Mouse (Mus musculus) heart, adult 2 months (tissue): ENCODE measurements around the gene Olfr522. TPM values are rescaled to one million over a fixed set of nuclear protein-coding genes. Genes with fewer than 3 reads are reported as not detected.
A peak's percentile ranks its signal among the peaks of the same experiment; 100 is the strongest.

Experiments
- DNase-seq, 2 experiments: peaks; one replicate each; pipeline ENCODE4 v3.0.0; 2021
- H3K27ac ChIP-seq: fragments of 200-600 bp; 2 replicates; pipeline ENCODE4 v1.8.1; 2022
- H3K27me3 ChIP-seq: fragments of 200-500 bp; 2 replicates; pipeline ENCODE4 v1.6.1; 2012; ENCODE audit warnings: mild to moderate bottlenecking, low read length, inconsistent platforms, mixed read lengths; ENCODE audit not compliant: control insufficient read depth, insufficient read depth
- H3K36me3 ChIP-seq: fragments of 200-500 bp; 2 replicates; pipeline ENCODE4 v1.6.1; 2012; ENCODE audit warnings: low read length, inconsistent platforms; ENCODE audit not compliant: control insufficient read depth, insufficient read depth
- H3K4me1 ChIP-seq: fragments of 200-500 bp; 2 replicates; pipeline ENCODE4 v1.6.1; 2011; ENCODE audit warnings: low read length; ENCODE audit not compliant: control insufficient read depth, insufficient read depth
- H3K4me3 ChIP-seq: fragments of 200-600 bp; 2 replicates; pipeline ENCODE4 v1.8.1; 2022
- H3K79me2 ChIP-seq: fragments of 200-500 bp; replicated peaks from 2 replicates; pipeline ENCODE4 v1.6.1; 2012; ENCODE audit warnings: mild to moderate bottlenecking, inconsistent platforms, low read length, moderate library complexity, mixed read lengths; ENCODE audit not compliant: control insufficient read depth, insufficient read depth
- H3K9ac ChIP-seq: fragments of 200-500 bp; 2 replicates; pipeline ENCODE4 v1.6.1; 2012; ENCODE audit warnings: low read depth, mild to moderate bottlenecking, control low read depth, inconsistent platforms, low read length, mixed read lengths
- CTCF ChIP-seq: fragments of 200-600 bp; IDR thresholded peaks from 2 replicates; pipeline ENCODE4 v1.8.1; 2022; ENCODE audit warnings: antibody characterized with exemption, mild to moderate bottlenecking, moderate library complexity
- EP300 ChIP-seq: fragments of 200-500 bp; IDR thresholded peaks from 2 replicates; pipeline ENCODE4 v1.6.1; 2011; ENCODE audit warnings: low read depth, low read length, control low read depth; ENCODE audit not compliant: insufficient read depth
- POLR2A ChIP-seq: fragments of 200-500 bp; IDR thresholded peaks from 2 replicates; pipeline ENCODE4 v1.6.1; 2011; ENCODE audit warnings: mild to moderate bottlenecking, low read depth, low read length, control low read depth; ENCODE audit not compliant: insufficient read depth
- WGBS: fragments of 180-500 bp; shearing (Covaris S2); methylation state at CpG from one replicate; pipeline ENCODE4 v1.1.7; 2018; 5-methylcytosine and 5-hydroxymethylcytosine counted together
- intact Hi-C: fragments of 180-260 bp; cut with DNase I; formaldehyde crosslinking; loops from one replicate; pipeline ENCODE4 v1.15.1; 2025
- polyA plus RNA-seq: library from polyadenylated mRNA; depleted of rRNA; stranded (reverse); fragments of >200 nt; gene quantifications from 2 replicates; pipeline ENCODE4 v1.2.3, GENCODE M21; 2012
- total RNA-seq, 2 experiments: library from RNA; stranded (reverse); gene quantifications; 2 replicates each; pipeline ENCODE4 v1.2.3; 2021

The Olfr522 gene
- total and polyA plus RNA-seq, 3 experiments = not detected

DNA sequence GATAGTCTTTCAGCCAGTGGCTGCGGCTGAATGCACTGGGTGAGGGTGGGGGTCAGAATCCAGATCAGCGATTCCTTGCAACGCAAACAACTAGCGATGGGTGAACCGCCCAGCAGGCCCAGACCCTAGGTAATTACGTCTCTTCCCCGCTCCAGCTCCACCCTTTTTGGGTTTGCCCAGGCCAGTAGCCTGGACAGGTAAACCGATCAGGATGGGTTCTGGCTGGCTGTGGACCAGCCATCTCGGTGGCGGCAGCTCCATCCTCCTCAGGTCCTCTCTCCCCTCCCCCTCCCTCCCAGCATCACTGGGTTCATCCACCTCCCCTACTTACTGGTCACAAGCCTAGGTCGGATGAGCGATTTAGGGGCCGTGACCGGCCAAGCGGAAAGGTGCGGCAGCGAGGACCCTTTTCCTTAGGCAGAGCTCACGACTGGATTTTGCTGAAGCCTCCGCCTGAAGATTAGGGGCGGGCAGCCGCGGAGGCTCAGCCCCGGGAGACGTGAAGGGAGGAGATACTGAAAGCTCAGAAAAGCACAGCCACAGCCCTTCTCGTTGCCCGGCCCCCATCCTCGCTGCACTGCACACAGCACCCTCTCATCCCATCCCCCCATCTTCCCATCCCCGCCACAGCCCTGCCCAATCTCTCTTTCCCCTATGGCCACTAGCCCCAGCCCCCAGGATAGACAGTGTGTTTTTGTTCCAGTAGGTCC, 10.2 kb downstream of the Olfr522 start, which contains the start of gene Sprn:
Sprn (minus strand) TSS at position 660 of the 710 bp plus-strand sequence.
- DNase-seq = no peak
- no peak for TF ChIP-seq EP300
- no peak for TF ChIP-seq POLR2A
- no peak for TF ChIP-seq CTCF
- no peaks in the 10 kb centered on the region for H3K36me3 ChIP-seq
- H3K4me1 ChIP-seq = no peaks in the 10 kb centered on the region
- 6% methylated on average over 27 of the region's 28 CpGs for WGBS
- peak within 1 kb of the TSS; percentile 6; the same call in 1 of the 2 replicates for H3K4me3 ChIP-seq
- H3K9ac ChIP-seq = no peak within 1 kb of the TSS
- H3K27ac ChIP-seq = no peak within 1 kb of the TSS
- H3K27me3 ChIP-seq = peaks cover 3% of the 10 kb centered on the region
- intact Hi-C loops = no loop called here
- no peaks in the 10 kb centered on the region for H3K79me2 ChIP-seq

DNA sequence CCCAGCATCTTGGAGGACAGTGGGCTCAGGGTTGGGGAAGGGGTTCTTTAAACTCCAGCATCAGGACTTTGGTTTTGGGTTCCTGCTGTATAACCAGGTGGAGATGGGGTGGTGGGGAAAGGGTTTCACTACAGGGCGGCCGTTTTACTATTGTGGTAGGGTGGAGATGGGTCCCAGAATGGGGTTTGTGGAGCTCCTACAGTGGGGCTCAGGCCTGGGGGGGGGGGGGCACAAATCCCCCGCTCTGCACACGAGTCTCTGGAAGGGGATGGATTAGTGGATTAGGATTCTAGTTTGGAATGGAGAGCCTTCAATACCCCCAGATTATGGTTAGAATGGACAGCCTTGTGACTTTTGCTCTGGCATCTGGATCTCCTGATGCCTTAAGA, 10.7 kb downstream of the Olfr522 start:
- no peak overlapping the region for H3K9ac ChIP-seq
- no peak for DNase-seq
- H3K79me2 ChIP-seq = no peaks in the 10 kb centered on the region
- no peaks in the 10 kb centered on the region for H3K4me1 ChIP-seq
- 26% methylated on average over 4 of the region's 4 CpGs for WGBS
- TF ChIP-seq EP300 = no peak
- no peak for TF ChIP-seq POLR2A
- no peak for TF ChIP-seq CTCF
- H3K36me3 ChIP-seq = no peaks in the 10 kb centered on the region
- intact Hi-C loops = no loop called here
- H3K4me3 ChIP-seq = peak overlapping the region; percentile 6; the same call in 1 of the 2 replicates
- H3K27ac ChIP-seq = no peak overlapping the region
- peaks cover 3% of the 10 kb centered on the region for H3K27me3 ChIP-seq

DNA sequence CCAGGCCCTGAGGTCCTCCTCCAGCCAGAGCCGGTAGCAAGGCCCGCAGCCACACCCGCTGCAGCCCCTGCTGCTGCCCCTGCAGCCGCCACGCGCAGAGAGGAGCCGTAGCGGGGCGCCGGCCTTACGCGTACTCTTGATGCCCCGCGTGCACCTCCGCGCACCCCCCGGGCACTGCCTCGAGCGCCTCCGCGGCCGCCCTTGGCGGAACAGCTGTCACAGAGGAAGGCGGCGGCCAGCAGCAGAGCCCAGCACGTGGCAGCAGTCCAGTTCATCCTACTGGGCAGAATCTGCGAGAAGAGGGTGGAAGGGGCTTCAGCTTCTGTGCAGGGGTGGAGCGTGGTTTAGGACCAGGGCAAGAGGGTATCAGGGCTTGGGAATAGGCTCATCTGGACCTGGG, 11.2 kb downstream of the Olfr522 start:
- Histone ChIP-seq H3K79me2 (no peaks in the 10 kb centered on the region), H3K27me3 (peaks cover 3% of the 10 kb centered on the region), H3K27ac (no peak overlapping the region), H3K4me1 (no peaks in the 10 kb centered on the region), H3K4me3 (0 out of 2 replicates have a peak overlapping the region, but pooled peaks have one; percentile 12), H3K36me3 (no peaks in the 10 kb centered on the region), H3K9ac (peak overlapping the region; percentile 46; the same call in 1 of the 2 replicates)
- TF ChIP-seq CTCF (no peak), EP300 (no peak)
- peak; percentile 10 to 35 for DNase-seq
- WGBS = 6% methylated on average over 28 of the region's 28 CpGs
- intact Hi-C loops = no loop called here

DNA sequence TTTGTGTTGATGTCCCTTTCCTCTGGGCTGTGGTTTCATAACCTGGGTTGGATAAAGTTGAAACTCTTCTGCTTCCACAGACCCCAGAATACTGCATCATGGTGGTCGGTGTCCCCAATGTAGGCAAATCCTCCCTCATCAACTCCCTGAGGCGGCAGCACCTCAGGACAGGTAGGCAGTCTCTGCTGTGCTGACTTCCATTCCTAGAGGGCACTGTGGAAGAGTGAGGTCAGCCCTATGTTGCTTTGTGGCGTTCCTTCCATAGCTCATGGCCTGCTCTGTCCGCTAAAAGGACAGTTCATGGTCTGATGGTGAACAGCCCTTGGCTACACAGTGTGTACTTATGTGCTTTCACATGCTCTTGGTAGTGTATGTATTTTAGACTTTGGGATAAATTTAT, 20.0 kb downstream of the Olfr522 start:
- no peak for TF ChIP-seq POLR2A
- TF ChIP-seq EP300 = no peak
- TF ChIP-seq CTCF = peak; percentile 60
- Histone ChIP-seq H3K4me3 (no peak overlapping the region), H3K27me3 (no peaks in the 10 kb centered on the region), H3K27ac (no peak overlapping the region), H3K9ac (no peak overlapping the region), H3K4me1 (no peaks in the 10 kb centered on the region; the same call in 1 of the 2 replicates), H3K36me3 (no peaks in the 10 kb centered on the region), H3K79me2 (no peaks in the 10 kb centered on the region)
- intact Hi-C loops = loop anchor here (5.0 kb wide), 1 partner anchor 177 kb away; no protein-coding TSS in a partner anchor
- DNase-seq = no peak
- WGBS = 91% methylated on average over 4 of the region's 4 CpGs

DNA sequence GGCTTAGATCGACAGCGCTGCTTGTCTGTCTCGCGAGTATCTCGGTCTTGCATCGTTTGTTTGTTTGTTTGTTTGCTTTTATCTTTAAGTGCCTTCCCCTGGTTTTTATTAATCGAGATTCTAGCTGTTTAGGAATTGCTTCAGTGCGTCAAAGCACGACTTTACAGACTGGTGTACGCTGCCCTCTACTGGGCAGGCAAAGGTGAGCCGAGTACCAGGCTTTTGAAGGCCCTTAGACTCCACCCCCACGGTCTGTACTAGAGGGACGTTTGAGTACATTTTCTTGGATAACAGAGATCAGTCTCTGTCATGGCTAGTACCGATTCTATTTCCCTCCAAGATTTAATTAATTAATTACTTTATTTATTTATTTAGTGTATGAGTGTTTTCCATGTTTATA, 23.2 kb downstream of the Olfr522 start:
- Histone ChIP-seq H3K9ac (no peak overlapping the region), H3K36me3 (no peaks in the 10 kb centered on the region), H3K27me3 (no peaks in the 10 kb centered on the region), H3K4me1 (peaks cover 2% of the 10 kb centered on the region), H3K4me3 (no peak overlapping the region), H3K27ac (no peak overlapping the region), H3K79me2 (no peaks in the 10 kb centered on the region)
- 4% methylated on average over 14 of the region's 14 CpGs for WGBS
- TF ChIP-seq CTCF (peak; percentile 92), EP300 (peak; percentile 54; the same call in 1 of the 2 replicates), POLR2A (no peak)
- DNase-seq = peak; percentile 68 to 69
- intact Hi-C loops = loop anchor here (1.0 to 5.0 kb wide), 2 partner anchors 63 to 174 kb away; no protein-coding TSS in a partner anchor

DNA sequence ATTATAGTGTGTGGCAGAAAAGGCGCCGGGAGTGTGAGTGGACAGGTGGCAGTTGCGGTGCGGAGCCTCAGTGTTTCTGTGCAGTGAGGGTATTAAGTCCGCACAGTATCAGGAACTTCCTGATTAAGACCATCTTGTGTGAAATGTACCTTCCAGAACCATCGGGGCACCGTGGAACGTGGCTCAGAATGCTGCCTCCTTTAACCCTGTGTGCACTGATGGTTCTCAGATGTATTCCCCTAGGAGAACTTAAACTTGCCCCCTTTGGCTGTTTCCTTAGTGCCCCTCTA, 26.6 kb downstream of the Olfr522 start:
- no peaks in the 10 kb centered on the region for H3K27me3 ChIP-seq
- DNase-seq = no peak
- H3K9ac ChIP-seq = peak overlapping the region; percentile 84
- no peaks in the 10 kb centered on the region for H3K36me3 ChIP-seq
- H3K27ac ChIP-seq = peak overlapping the region; percentile 94
- no peak for TF ChIP-seq POLR2A
- TF ChIP-seq EP300 = no peak
- under 1% methylated on average over 8 of the region's 8 CpGs for WGBS
- H3K4me1 ChIP-seq = peaks cover 2% of the 10 kb centered on the region
- peak overlapping the region; percentile 66 for H3K4me3 ChIP-seq
- no peaks in the 10 kb centered on the region for H3K79me2 ChIP-seq
- intact Hi-C loops = loop anchor here (5.0 kb wide), 1 partner anchor 101 kb away; the partner anchor contains the start of genes Tubgcp2 and Zfp511
